Mouse (Mus musculus) naive thymus-derived CD4-positive, alpha-beta T cell, adult 2 months (primary cell): ENCODE measurements around the gene Polr3h.

Experiments
- DNase-seq: peaks from one replicate; pipeline ENCODE4 v3.0.0-alpha.2; 2011; ENCODE audit warnings: low read depth

Polr3h gene

DNA sequence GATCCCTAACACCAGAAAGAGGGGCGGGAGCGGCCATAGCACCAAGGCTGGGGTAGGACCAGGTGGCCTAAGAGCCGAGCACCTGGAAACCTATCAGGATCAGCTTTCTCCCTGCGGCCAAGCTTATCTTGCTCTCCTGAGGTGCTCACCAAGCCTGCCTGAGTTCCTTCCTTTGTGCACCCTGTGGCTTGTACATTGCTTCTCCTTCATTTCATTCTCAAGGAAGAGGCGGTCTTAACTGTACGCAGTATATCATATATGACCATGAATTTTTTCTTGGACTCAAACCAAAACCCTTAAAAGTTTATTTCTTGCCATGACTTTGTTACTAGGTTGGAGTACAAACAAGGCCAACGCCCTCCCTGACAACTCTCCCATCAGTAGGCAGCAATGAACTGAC lies 61.8 kb downstream of the Polr3h start:
- no peak for DNase-seq

DNA sequence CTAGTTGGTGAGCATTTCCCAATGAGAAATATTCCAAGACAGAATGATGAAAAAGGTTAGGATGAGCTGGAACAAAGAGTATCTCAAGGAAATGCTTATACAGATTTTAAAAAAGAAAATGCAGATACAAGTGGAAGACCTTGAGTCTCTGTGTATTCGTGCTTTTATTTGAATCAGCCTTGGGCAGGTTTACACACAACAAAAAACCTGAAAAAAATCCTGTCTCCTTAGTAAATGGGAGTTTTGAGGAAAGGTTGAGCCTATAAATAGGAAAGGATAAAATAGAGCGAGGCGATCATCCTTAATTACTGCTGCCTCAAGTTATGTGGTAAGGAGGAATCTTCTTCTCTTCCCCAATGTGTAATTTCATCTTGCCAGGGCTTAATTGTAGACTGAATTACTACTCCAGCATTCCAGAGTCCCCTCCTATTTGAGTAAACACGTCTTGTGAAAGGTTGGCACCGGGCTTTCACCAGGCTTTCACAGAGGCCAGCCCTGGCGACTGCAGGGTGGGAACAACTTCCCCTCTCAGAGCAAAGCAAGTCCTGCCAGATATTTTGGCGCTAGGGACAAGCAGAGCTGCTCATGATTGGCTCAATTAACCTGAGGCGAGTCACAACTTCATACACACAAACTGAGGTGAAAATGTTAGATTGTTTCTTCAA lies 65.4 kb downstream of the Polr3h start:
- no peak for DNase-seq

DNA sequence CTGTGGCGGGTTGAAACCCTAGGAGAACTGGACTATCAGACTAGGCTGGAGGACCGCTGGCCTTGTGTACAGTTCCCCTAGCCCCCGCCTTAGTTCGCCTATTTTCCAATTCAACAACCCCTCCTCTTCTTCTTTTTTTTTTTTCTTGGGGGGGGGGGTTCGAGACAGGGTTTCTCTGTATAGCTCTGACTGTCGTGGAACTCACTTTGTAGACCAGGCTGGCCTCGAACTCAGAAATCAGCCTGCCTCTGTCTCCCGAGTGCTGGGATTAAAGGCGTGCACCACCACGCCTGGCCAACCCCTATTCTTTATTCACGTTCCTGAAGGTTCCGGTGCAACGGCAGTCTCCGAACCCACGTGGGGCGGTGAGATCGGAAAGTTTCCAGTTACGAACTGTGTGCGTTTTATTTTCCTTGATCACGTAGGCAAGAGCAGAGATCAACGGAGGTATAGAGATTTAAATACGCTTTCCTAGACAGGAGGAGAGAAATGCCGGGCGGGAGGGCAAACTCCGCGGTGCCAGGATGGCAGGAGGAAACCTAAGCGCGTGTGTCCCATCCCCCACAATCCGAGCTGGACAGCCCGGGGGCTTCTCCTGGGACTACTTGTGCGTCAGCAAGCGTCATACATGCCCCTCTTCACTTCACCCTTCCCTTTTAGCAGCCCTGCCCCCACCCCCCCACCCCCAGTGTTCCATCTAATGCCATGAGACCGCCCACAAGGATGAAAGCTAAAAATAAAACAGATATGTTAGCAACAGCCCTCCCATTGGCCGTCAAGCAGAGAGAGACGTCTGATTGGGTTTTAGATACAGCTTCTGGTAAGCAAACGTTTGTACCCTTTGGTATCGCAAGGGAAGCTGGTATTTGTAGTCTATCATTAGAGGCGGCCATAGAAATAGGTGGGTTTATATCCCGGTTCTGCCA lies 66.4 kb downstream of the Polr3h start:
- DNase-seq = peak; percentile 94

DNA sequence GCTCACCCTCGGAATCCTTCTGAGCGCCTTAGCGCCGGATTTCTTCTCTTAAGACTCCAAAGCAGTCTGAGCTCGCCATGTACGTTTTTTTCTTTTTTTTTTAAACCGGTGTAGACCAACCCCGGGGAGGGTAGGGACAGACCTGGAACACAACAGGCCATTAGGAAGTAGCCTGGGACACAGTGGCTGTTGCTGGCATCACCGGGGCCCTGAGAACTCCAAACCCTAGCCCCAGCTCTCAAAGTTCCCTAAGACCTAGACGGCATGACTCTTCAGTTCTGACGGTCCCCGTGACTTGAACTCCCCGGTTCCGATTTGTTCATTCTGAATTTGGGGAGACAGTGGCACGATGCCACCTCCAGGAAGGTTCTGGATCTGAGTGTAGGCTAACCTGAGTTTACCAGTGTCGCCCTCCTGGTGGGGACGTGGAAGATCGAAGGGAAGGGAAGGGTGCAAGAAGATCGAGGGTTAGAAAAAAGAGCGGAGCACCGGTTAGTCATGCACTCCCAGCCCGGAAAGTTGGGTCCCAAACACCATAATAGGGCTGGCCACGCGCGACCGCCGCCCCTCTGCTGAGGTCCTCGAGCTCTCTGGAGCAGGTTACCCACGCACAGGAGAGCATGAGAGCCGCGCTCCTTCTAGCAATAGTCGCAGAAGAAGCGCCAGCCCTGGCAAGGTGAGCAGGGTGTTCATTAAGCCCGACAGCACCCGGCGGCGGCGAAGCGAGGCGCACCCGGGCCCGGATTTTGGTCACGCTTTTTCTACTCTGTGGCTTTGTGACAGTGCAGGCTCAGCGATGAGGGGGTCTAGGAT lies 67.3 kb downstream of the Polr3h start, which contains the start of gene Tob2:
Gene Tob2, minus strand, starts transcription at position 280 of the 813 bp plus-strand sequence.
- peak; percentile 79 for DNase-seq

DNA sequence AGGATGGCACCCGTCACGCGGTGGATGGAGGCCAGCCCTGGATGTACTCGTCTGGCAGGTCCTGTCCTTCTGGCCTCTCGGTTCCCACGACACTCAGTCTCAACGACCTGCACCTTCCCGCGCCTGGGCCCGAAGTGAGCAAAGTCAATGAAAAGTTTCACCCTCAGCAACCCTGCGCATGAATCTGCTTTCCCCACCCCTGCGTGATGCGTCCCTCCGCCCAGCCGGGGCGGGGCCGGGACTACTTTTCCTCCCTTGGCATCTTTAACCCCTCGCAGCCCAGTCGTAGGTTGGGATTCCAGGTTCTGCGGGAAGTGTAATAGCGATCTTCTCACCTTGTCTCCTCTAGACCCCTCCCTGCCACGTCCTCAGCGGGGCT lies 67.9 kb downstream of the Polr3h start:
- DNase-seq = peak; percentile 92

DNA sequence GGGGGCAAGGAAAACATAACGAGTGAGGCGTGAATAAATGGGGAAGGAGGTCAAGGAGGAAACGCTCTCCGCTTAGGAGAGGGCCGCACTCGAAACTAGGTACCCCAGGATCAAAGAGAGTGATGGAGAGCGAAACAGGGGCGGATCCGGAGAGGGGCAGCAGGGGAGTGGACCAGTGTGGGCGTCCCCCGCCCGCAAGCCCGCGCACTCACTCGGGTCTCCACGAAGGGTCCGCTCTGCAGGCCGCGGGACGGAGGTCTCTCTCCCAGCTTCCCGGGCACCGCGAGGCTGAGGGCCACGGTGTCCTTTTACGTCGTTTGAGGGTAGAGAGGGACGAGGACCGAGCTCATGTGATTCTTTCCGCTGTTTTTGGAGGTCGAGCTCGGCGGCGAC lies 68.3 kb downstream of the Polr3h start:
- no peak for DNase-seq

DNA sequence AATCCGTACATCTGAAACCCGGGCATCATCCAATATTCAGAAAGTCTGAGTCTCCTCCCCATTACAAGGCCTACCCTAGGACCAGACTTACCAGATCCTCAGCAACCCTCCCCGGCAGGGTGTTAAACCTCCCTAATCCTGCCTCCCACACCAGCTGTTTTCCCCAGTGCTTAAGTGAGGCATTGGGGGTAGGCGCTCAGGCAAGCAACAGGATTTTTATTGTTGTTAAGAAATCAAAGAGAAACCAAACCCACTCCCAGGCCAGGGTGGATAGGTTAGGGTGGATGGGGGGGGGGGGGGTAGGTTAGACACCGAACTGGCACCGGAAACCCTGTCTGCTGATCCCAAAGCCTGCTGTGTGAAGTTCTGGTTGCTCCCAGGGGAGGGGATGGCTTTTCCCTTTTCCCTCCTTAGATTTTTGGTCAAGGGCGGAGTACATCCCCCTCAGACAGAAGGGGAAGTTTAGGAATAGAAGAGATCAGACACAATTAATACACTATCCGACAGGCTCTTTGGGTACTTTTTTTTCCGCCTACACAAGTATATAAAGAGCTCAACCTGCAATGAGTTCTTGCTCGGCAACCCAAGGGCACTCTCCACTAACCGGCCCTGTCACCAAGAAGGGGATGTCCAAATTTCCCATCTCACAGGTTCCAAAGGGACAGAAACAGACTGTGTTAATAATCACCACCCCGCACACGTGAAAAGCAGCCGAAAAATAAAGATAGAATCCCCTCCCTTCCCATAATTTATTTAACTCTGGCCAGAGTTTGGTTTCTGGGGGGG lies 68.9 kb downstream of the Polr3h start:
- peak; percentile 64 for DNase-seq

DNA sequence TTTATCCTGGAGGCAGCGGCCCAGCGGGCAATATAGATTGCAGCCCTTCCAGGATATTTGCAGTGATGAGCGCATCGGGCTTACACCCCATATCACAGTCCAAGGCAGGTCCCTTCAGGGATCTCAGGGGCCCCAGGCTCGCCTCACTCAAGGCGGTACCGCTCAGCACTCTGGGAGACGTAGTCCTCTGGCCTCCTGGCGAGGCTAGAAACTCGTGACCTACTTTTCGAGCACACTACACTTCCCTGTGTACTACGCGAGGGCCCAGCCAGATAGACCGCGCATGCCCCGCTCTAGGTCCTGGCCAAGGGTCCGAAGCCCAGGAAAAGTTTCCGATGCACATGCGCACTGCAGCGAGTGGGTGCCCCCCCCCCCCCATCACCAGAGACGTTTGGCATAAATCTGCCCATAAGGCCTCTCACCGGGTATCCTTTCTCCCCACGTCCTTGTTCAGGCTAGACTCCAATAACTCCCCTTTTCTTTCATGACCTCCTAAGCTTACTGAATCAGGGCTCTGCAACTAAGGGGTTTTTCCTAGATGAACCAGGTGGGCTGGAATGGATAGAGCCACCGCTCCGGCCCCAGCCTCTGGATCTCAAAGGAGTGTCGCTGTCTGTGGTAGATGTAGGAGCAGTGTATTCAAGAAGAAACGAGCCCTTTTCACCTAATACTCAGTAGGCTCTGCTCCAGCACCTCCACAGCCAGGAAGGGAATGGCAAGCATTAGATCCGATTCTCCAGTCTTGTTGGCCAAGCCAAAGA lies 69.8 kb downstream of the Polr3h start:
- peak; percentile 81 for DNase-seq

DNA sequence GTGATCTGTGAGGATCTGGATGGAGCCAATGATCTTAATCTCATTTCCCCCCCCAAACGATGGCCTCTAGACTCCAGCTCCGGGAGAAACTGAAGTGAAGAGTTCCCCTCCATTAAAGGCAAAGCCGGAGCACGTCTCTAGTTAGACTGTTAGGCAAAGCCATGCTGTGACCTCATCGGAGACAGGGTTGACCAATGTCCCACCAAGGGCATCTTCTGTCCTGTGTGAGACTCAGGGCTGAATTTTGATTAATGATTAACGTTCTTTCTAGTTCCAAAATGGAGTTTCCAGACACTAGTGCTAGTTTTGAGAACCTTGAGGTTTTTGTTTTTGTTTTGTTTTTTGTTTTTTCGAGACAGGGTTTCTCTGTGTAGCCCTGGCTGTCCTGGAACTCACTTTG lies 73.0 kb downstream of the Polr3h start:
- no peak for DNase-seq

DNA sequence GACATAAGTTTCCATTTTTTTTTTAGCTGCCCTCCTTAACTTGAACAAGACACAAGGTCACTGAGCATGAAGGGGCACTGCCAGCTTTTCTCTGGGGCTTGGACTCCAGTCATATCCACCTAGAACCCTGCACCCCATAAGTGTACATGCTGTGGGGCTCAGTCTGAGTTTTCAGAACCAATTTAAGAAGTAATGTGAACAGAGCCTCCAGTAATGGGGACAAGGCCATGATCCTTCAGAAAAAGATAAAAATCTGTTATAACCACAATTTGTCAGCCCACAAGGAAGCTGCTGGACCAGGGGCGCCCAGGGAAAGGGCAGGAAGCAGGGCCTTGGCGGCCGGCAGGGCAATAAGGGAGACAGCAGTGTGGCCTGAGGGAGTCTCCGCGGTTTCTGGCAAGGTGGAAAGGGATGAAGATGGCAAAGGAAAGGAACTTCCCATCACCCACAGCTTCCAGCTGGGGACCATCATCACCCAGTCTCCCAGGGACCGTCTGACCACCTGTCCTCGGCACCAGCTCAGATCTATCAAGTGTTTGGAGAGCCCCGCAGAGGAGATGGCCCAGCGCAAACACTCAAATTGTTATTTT lies 73.5 kb downstream of the Polr3h start:
- no peak for DNase-seq

DNA sequence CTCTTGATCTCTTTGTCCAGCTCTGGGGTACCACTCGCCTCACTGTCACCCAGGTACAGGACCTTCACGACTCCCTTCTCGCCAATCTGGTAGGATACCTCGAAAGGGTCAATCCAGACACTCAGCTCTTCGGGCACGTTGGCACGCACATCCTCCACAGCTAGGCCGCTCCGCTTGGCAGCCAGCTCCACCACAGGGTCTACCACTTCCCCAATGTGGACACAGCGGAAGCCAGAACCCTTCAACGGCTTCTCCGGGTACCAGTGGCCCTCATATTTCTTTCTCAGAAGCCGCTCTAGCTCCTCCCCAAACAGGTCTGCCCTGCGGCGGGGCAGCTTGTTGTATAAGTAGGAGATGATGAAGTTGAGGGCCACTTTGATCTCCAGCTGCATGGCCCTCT lies 74.7 kb downstream of the Polr3h start:
- DNase-seq = no peak

DNA sequence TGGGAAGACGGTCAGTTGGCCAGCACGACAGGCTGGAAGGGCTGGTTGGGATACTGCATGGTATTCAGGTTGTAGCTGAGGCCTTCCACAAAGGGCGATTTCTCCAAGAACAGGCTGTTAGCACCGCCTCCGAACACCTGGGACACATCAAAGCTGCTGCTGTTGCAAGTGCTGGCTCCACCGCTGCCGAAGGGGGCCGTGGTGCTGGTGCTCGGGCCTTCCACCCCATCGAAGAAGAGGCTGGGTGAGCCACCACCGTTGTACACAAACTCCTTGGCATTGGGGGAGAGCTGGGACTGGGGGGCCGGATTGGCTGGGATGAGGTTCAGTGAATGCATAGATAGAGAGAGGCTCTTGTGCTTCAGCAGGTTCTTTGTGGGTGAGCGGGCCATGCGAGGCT lies 75.3 kb downstream of the Polr3h start:
- peak; percentile 14 for DNase-seq

DNA sequence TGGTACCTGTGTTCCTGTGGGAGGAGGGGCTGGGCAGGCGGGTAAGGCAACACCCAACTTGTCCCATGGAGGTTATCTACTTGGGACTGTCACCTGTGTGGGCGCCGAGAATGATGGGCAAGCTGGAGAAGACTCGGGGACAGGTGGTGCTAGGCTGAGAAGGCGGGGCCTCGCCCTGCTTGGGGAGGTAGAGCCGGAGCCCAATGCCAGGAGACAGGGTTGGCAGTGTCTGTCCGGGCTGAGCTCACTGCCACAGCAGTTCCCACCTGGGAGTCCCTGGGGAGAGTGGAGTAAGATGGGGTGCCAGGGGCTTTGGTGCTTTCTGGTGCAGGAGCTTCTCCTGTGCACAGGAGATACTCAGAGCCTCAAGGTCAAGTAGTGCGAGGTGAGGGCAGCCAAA lies 76.9 kb downstream of the Polr3h start:
- DNase-seq = peak; percentile 19

DNA sequence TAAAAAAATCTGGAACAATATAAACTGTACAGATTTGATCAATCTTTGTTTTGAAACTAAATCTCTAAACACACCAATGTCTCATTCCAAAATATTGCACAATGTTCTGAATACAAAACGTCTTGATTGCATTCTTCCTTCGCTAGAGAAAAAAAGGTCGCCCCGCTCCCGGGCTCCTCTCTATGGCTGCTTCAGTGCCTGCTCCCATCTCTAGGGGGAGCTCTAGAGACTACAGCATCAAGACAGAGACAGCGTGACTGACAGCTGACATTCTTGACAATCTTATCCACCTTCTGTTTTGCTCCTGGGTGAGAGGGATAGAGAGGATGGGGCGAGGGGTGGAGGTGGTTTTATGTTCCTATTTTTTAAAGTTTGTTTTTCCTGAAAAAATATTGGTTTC lies 77.7 kb downstream of the Polr3h start:
- peak; percentile 88 for DNase-seq

DNA sequence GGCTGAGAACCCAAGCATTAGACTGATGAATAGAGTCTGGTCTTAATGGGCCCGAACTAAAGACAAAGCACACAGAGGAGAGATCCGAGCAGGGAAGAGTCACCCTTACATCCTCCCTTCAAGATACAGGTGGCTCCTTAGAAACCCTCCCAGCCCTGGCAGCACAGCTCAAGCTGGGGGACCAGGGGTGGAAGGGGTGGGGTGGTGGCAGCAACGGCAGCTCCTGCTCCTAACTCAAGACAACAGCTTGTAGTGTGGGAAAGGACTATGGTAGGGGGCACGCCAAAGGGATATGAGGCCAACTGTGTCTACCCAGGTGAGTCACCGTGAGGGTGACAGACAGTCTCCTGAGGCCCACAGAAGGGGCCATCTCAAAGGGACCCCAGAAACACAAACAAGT lies 78.2 kb downstream of the Polr3h start:
- peak; percentile 13 for DNase-seq

DNA sequence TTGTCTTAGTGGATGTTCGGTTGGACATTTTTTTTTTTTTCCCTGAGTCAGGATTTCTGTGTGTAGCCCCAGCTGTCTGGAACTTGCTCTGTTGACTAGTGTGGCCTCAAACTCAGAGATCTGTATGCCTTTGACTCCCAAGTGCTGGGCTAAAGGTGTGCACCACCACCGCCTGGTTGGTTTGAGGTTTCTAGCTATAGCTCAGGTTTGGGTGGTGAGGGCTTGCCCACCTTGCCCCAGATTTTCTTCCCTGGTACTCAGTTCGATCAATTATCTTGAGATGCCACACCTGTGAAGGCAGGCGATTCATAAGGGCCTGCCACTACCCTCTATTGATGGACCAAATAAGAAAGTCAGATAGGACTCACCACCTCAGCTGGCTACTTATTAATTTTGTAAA lies 78.9 kb downstream of the Polr3h start:
- no peak for DNase-seq

DNA sequence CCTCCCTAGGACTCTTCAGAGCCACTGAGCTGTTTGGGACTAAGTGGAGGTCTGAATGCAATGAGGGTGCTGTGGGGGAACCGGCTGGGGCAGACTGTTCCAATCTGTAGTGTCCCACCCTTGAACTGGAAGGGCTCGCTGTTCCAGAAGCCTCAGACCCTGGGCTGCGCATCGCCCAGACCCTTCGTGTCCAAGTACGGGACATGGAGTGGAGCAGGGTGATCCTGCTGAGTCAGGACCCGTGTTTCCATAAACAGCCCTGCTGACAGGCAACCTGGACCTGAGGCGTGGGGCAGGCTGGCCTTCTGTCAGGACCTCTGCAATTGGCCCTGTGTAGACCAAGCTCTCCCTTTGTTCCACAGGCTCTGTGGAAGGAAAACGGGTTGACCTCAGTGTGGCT lies 79.3 kb downstream of the Polr3h start:
- no peak for DNase-seq

DNA sequence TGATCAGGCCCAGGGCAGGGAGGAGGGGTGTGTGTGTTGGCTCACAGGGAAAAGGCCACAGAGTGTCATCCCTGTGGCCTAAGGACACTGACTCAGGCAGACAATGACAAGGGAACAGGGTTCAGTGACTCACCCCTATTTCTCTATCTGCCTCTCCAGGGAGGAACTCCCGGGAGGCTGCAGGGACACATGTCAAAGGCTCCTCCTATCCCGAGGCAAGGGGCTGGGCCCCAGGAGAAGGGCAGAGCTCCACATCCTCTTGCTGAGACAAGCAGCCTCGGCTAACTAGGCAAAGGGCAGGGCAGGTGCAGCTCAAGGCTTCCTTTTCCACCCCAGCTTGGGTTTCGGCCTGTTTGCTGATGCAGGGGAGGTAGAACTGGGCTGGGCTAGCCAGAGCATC lies 80.3 kb downstream of the Polr3h start:
- no peak for DNase-seq

DNA sequence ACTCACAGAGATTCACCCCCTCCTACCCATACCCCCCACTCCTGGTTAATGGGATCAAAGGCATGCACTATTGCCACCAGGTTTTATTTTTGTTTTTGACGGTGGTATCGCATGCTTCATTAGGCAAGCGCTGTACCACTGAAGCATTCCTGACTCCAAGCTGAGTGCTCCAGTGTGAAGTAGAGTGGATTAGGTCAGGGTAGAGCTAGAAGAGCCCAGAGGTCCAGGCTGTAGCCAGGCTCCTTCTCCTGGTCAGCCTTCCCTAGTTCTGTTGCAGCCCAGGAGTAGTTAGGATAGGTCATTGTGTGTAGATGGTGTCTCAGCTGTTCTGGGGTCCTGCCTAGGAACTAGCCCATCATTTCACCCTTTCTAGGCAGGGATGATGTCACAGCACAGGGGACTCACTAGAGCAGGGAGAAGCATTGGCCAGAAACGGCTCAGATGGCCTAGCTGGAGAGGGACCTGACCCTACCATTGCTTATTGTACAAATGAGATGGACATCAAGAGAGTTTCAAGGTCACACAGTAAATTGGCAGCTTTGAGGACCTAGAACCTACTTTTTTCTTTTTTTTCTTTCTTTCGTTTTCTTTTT lies 80.9 kb downstream of the Polr3h start:
- DNase-seq = no peak

DNA sequence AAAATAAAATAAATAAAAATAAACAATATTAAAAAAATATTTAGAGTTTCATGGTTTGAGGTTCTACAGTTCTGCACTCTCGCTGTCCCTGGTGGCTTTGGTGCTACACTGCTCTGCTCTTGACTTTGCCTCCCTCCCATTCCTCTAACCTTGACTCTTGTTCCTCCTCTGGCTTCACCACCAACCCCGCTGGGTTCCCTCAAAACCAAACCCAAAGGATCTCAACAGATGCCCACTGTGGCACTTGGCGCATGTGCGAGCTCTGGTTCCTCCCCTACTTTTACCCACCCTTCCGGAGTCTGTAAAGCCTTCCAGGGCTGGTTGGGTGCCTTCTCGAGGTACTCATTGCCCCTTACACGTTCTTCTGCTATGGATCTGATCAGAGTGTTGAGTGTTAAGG lies 83.8 kb downstream of the Polr3h start:
- DNase-seq = no peak
